Mouse (Mus musculus) G1E-ER4 (cell line): ENCODE measurements around the gene 2210016L21Rik. TPM values are rescaled to one million over a fixed set of nuclear protein-coding genes. Genes with fewer than 3 reads are reported as not detected.

Experiments
- GATA1 ChIP-seq: IDR thresholded peaks from one replicate; pipeline ENCODE4 v1.8.0; 2012; ENCODE audit warnings: low read length, inconsistent platforms
- polyA plus RNA-seq: library from polyadenylated mRNA; stranded (reverse); fragments of >175 nt; gene quantifications from 2 replicates; pipeline ENCODE4 v1.2.3, GENCODE M21; 2012

Gene 2210016L21Rik
- polyA plus RNA-seq, 1 experiment = 42.9 TPM

- TF ChIP-seq GATA1 = no peak
Observed at GRCm38 (mm10) chr5:114926753-114927152, 15.2 kb upstream of the 2210016L21Rik start.

GRCm38 (mm10) chr5:114931626-114932025, 10.3 kb upstream of the 2210016L21Rik start:
- no peak for TF ChIP-seq GATA1

GRCm38 (mm10) chr5:114933206-114933605, 8.8 kb upstream of the 2210016L21Rik start:
- TF ChIP-seq GATA1 = no peak

- TF ChIP-seq GATA1 = no peak
Observed at GRCm38 (mm10) chr5:114935838-114936237, 6.1 kb upstream of the 2210016L21Rik start.

GRCm38 (mm10) chr5:114942766-114943130, 790 bp downstream of the 2210016L21Rik start:
- TF ChIP-seq GATA1 = no peak

- no peak for TF ChIP-seq GATA1
Observed at GRCm38 (mm10) chr5:114945072-114945471, 3.1 kb downstream of the 2210016L21Rik start.

GRCm38 (mm10) chr5:114948891-114949290, 6.9 kb downstream of the 2210016L21Rik start:
- no peak for TF ChIP-seq GATA1

GRCm38 (mm10) chr5:114949316-114949715, 7.4 kb downstream of the 2210016L21Rik start:
- no peak for TF ChIP-seq GATA1

GRCm38 (mm10) chr5:114949812-114950211, 7.9 kb downstream of the 2210016L21Rik start:
- TF ChIP-seq GATA1 = no peak

GRCm38 (mm10) chr5:114950669-114951068, 8.7 kb downstream of the 2210016L21Rik start:
- TF ChIP-seq GATA1 = no peak

GRCm38 (mm10) chr5:114951279-114951880, 9.4 kb downstream of the 2210016L21Rik start:
- no peak for TF ChIP-seq GATA1

- TF ChIP-seq GATA1 = no peak
Observed at GRCm38 (mm10) chr5:114953326-114953725, 11.4 kb downstream of the 2210016L21Rik start.

- TF ChIP-seq GATA1 = no peak
Observed at GRCm38 (mm10) chr5:114958069-114958468, 16.1 kb downstream of the 2210016L21Rik start.

- no peak for TF ChIP-seq GATA1
Observed at GRCm38 (mm10) chr5:114961590-114962360, 19.8 kb downstream of the 2210016L21Rik start.

- TF ChIP-seq GATA1 = no peak
Observed at GRCm38 (mm10) chr5:114964315-114964966, 22.5 kb downstream of the 2210016L21Rik start.
